Mouse (Mus musculus) heart, embryonic 14.5 days (tissue): ENCODE data around the gene Traip. TPM values are rescaled to one million over a fixed set of nuclear protein-coding genes. Genes with fewer than 3 reads are reported as not detected.
A peak's percentile ranks its signal among the peaks of the same experiment; 100 is the strongest.

ENCODE experiments used
- ATAC-seq: fragments of 200-750 bp; cut with Nextera tagmentation; 2 replicates; pipeline ENCODE4 v1.8.0; 2017; ENCODE audit warnings: low read depth, moderate TSS enrichment; ENCODE audit not compliant: insufficient number of reproducible peaks, insufficient read depth, low FRiP score
- H3K27ac ChIP-seq, 2 experiments: fragments of 200-500 bp in 1 of 2; fragments of 300-500 bp in 1 of 2; sonication (generic) in 1 of 2; replicated peaks in 1 of 2; 2 replicates each; pipeline ENCODE4 v1.5.1; 2012 to 2014; ENCODE audit warnings: low read depth in 2 of 2, low read length in 2 of 2, control low read depth in 1 of 2, mild to moderate bottlenecking in 1 of 2, mixed read lengths in 1 of 2; ENCODE audit not compliant: control insufficient read depth in 1 of 2, insufficient read depth in 1 of 2
- H3K27me3 ChIP-seq: fragments of 300-500 bp; sonication (generic); 2 replicates; pipeline ENCODE4 v1.6.1; 2014; ENCODE audit warnings: mild to moderate bottlenecking, low read length, control low read depth; ENCODE audit not compliant: control insufficient read depth, insufficient read depth
- H3K36me3 ChIP-seq: fragments of 300-500 bp; sonication (generic); 2 replicates; pipeline ENCODE4 v1.6.1; 2014; ENCODE audit warnings: mild to moderate bottlenecking, control low read depth, low read length, mixed read lengths; ENCODE audit not compliant: control insufficient read depth, insufficient read depth
- H3K4me1 ChIP-seq, 2 experiments: fragments of 200-500 bp in 1 of 2; fragments of 300-500 bp in 1 of 2; sonication (generic) in 1 of 2; 2 replicates each; pipeline ENCODE4 v1.6.1; 2012 to 2014; ENCODE audit warnings: low read length in 2 of 2, control low read depth in 1 of 2, mixed read lengths in 1 of 2; ENCODE audit not compliant: control insufficient read depth in 2 of 2, insufficient read depth in 2 of 2
- H3K4me2 ChIP-seq: fragments of 300-500 bp; sonication (generic); 2 replicates; pipeline ENCODE4 v1.6.1; 2014; ENCODE audit warnings: mild to moderate bottlenecking, low read length
- H3K4me3 ChIP-seq, 2 experiments: fragments of 200-500 bp in 1 of 2; fragments of 300-500 bp in 1 of 2; sonication (generic) in 1 of 2; 2 replicates each; pipeline ENCODE4 v1.5.1; 2012 to 2014; ENCODE audit warnings: low read length in 2 of 2, mild to moderate bottlenecking in 2 of 2, control low read depth in 1 of 2, low read depth in 1 of 2, moderate library complexity in 1 of 2; ENCODE audit not compliant: control insufficient read depth in 1 of 2, insufficient read depth in 1 of 2
- H3K9ac ChIP-seq: fragments of 300-500 bp; sonication (generic); 2 replicates; pipeline ENCODE4 v1.6.1; 2014; ENCODE audit warnings: mild to moderate bottlenecking, low read length
- H3K9me3 ChIP-seq: fragments of 300-500 bp; sonication (generic); 2 replicates; pipeline ENCODE4 v1.6.1; 2016; ENCODE audit warnings: low read length, control low read depth; ENCODE audit not compliant: control insufficient read depth
- WGBS: fragments of 180-500 bp; shearing (Covaris S2); extraction: QIAGEN DNeasy Blood & Tissue Kit; methylation state at CpG from one replicate; pipeline ENCODE4 v1.1.7; 2014; 5-methylcytosine and 5-hydroxymethylcytosine counted together
- polyA plus RNA-seq: library from polyadenylated mRNA; unstranded; fragments of >200 nt; fragmentation: Nextera tagmentation; extraction: Ambion mirVana; gene quantifications from 2 replicates; pipeline ENCODE4 v1.2.1, GENCODE M21; 2014

Gene Traip
- polyA plus RNA-seq, 1 experiment from 2014 or later = 8.6 TPM

GRCm38 (mm10) chr9:107974491-107975171 lies 24.7 kb downstream of the Traip start:
- ATAC-seq = no peak
- H3K4me3 ChIP-seq = no peak overlapping the region
- no peaks in the 10 kb centered on the region for H3K9me3 ChIP-seq
- 28% methylated on average over 10 of the region's 10 CpGs for WGBS
- no peaks in the 10 kb centered on the region for H3K27me3 ChIP-seq
- H3K27ac ChIP-seq = peak overlapping the region; percentile 83 to 93
- H3K4me2 ChIP-seq = peak overlapping the region; percentile 72
- peaks cover 18 to 42% of the 10 kb centered on the region in 2 experiments for H3K4me1 ChIP-seq
- H3K9ac ChIP-seq = no peak overlapping the region
- peaks cover 25% of the 10 kb centered on the region for H3K36me3 ChIP-seq

- Histone ChIP-seq H3K4me1 (peaks cover 20 to 47% of the 10 kb centered on the region in 2 experiments), H3K27ac (peak within 1 kb of the TSS; percentile 91 to 93), H3K9me3 (no peaks in the 10 kb centered on the region), H3K36me3 (peaks cover 27% of the 10 kb centered on the region), H3K4me2 (peak within 1 kb of the TSS; percentile 72), H3K4me3 (peak within 1 kb of the TSS; percentile 35 to 36), H3K27me3 (no peaks in the 10 kb centered on the region), H3K9ac (peak within 1 kb of the TSS; percentile 70)
- WGBS = 32% methylated on average over 12 of the region's 12 CpGs
- ATAC-seq = peak; percentile 46; the same call in 1 of the 2 replicates
Observed at GRCm38 (mm10) chr9:107975399-107976386, 25.8 kb downstream of the Traip start, which contains the start of gene Uba7. Gene Uba7 (plus strand): TSS chr9:107975505.

GRCm38 (mm10) chr9:107978815-107979214 lies 28.9 kb downstream of the Traip start:
- Histone ChIP-seq H3K4me2 (no peak overlapping the region), H3K27ac (no peak overlapping the region), H3K4me3 (no peak overlapping the region), H3K36me3 (peaks cover 27% of the 10 kb centered on the region), H3K9ac (no peak overlapping the region), H3K4me1 (peaks cover 49 to 68% of the 10 kb centered on the region in 2 experiments), H3K9me3 (no peaks in the 10 kb centered on the region), H3K27me3 (no peaks in the 10 kb centered on the region)
- no peak for ATAC-seq
- WGBS = 81% methylated on average over 12 of the region's 12 CpGs

- H3K4me3 ChIP-seq = peak overlapping the region; percentile 6 to 60; a peak in 1 of 4 replicates
- H3K4me2 ChIP-seq = peak overlapping the region; percentile 85
- peak; percentile 11; the same call in 1 of the 2 replicates for ATAC-seq
- no peaks in the 10 kb centered on the region for H3K27me3 ChIP-seq
- WGBS = 42% methylated on average over 7 of the region's 7 CpGs
- H3K9ac ChIP-seq = peak overlapping the region; percentile 89
- H3K27ac ChIP-seq = peak overlapping the region; percentile 99 to 100
- peaks cover 36% of the 10 kb centered on the region for H3K36me3 ChIP-seq
- H3K4me1 ChIP-seq = peaks cover 44 to 58% of the 10 kb centered on the region in 2 experiments
- H3K9me3 ChIP-seq = no peaks in the 10 kb centered on the region
Observed at GRCm38 (mm10) chr9:107981684-107982605, 32.0 kb downstream of the Traip start.

DNA sequence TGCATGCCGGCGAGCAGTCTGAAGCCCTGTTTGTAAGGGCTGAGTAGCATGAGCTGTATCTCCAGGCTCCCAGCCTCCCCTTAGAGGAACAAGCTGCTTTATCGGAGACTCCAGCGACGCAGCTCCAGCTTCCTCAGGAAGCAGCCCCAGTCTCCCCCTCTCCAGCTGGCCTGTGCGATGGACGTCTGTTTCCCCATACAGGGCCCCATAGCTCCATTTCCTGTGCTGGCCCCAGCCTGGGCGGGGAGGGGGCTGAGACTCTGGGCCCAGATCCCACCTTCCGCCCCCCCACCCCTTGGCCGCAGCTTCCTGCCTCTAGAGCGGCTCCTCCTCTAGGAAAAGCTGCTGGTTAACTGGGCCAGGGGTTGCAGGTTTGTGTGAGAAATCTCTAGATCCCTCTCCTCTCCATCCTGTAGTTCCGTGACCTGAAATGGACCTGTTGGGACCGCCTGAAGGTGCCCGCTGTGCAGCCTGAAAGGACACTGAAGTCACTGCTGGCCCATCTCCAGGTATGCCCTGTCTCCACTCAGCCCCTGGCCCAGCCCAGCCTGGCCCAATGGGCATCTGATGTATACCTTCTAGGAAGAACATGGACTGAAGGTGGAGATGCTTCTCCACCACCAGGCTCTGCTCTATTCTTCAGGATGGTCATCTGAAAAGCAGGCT lies 32.9 kb downstream of the Traip start, which contains the start of gene Gm20661:
TSS of gene Gm20661 (plus strand) at position 378 of the 666 bp plus-strand sequence.
- peaks cover 44 to 52% of the 10 kb centered on the region in 2 experiments for H3K4me1 ChIP-seq
- WGBS = 8% methylated on average over 14 of the region's 14 CpGs

DNA sequence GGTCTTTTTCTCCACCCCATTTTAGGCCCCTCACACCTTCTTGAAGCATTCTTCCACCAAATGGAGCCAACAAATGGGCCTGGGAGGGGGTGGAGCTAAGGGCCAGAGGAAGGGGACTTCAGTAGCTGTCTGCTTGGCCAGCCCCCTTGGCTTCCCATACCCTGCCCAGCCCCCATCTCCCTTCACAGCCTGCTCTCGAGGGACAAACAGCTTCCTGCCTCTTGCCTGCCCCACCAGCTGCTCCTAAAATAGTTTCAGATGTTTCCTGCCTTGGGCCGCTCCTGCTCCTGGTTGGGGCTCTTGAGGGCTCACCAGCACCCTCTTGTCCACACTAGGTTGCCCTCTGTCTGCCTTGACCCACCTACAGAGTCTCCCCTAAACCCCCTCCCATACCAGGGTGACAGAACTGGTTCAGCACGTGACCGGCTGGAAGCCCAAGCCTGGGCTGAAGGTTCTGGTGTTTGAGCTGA lies 33.5 kb downstream of the Traip start:
- H3K9me3 ChIP-seq = no peaks in the 10 kb centered on the region
- peak overlapping the region; percentile 60 to 84 for H3K4me3 ChIP-seq
- H3K27me3 ChIP-seq = no peaks in the 10 kb centered on the region
- peaks cover 44 to 49% of the 10 kb centered on the region in 2 experiments for H3K4me1 ChIP-seq
- H3K36me3 ChIP-seq = peaks cover 30% of the 10 kb centered on the region
- H3K4me2 ChIP-seq = peak overlapping the region; percentile 85
- ATAC-seq = peak; percentile 60
- WGBS = 8% methylated on average over 4 of the region's 4 CpGs
- peak overlapping the region; percentile 89 for H3K9ac ChIP-seq
- H3K27ac ChIP-seq = peak overlapping the region; percentile 99 to 100

More for the DNA sequence above, 32.9 kb downstream of the Traip start, which contains the start of gene Gm20661:
- Histone ChIP-seq H3K27me3 (no peaks in the 10 kb centered on the region), H3K27ac (peak within 1 kb of the TSS; percentile 99 to 100), H3K4me2 (peak within 1 kb of the TSS; percentile 85), H3K4me3 (peak within 1 kb of the TSS; percentile 60 to 84), H3K9me3 (no peaks in the 10 kb centered on the region), H3K36me3 (peaks cover 30% of the 10 kb centered on the region), H3K9ac (peak within 1 kb of the TSS; percentile 89)
- ATAC-seq = peak; percentile 79
